Mouse (Mus musculus) ES-E14 (cell line): ENCODE results near the gene Olfml2a. TPM values are rescaled to one million over a fixed set of nuclear protein-coding genes. Genes with fewer than 3 reads are reported as not detected.

Source experiments
- DNase-seq: peaks from one replicate; pipeline ENCODE4 v3.0.0-alpha.2; 2013; ENCODE audit warnings: low read depth, low spot score
- H3K27ac ChIP-seq: 2 replicates; pipeline ENCODE4 v1.5.1; 2012; ENCODE audit warnings: low read depth, mild to moderate bottlenecking, low read length, moderate library complexity, mixed read lengths; ENCODE audit not compliant: poor library complexity, insufficient read depth, severe bottlenecking
- H3K36me3 ChIP-seq: 2 replicates; pipeline ENCODE4 v1.6.1; 2012; ENCODE audit warnings: mild to moderate bottlenecking, low read length, moderate library complexity, mixed read lengths; ENCODE audit not compliant: control insufficient read depth, poor library complexity, insufficient read depth, severe bottlenecking
- H3K4me1 ChIP-seq, 2 experiments: fragments of 150-350 bp in 1 of 2; sonication (generic) in 1 of 2; 2 replicates each; pipeline ENCODE4 v1.6.1; 2012; ENCODE audit warnings: low read length in 2 of 2, mild to moderate bottlenecking in 1 of 2, mixed read lengths in 1 of 2; ENCODE audit not compliant: control insufficient read depth in 2 of 2, insufficient read depth in 2 of 2, poor library complexity in 1 of 2
- H3K4me3 ChIP-seq, 2 experiments: fragments of 150-350 bp in 1 of 2; sonication (generic) in 1 of 2; 2 replicates each; pipeline ENCODE4 v1.5.1; 2012; ENCODE audit warnings: low read length in 2 of 2, low read depth in 1 of 2, mild to moderate bottlenecking in 1 of 2, mixed read lengths in 1 of 2; ENCODE audit not compliant: insufficient read depth in 1 of 2, poor library complexity in 1 of 2, severe bottlenecking in 1 of 2
- H3K9ac ChIP-seq: 2 replicates; pipeline ENCODE4 v1.6.1; 2012; ENCODE audit warnings: low read depth, mild to moderate bottlenecking, low read length, mixed read lengths; ENCODE audit not compliant: poor library complexity, insufficient read depth, severe bottlenecking
- H3K9me3 ChIP-seq: fragments of 150-350 bp; sonication (generic); 2 replicates; pipeline ENCODE4 v1.6.1; 2012; ENCODE audit warnings: low read depth, mild to moderate bottlenecking, low read length; ENCODE audit not compliant: control insufficient read depth, insufficient read depth
- CHD2 ChIP-seq: IDR thresholded peaks from 2 replicates; pipeline ENCODE4 v1.6.1; 2014; ENCODE audit warnings: mild to moderate bottlenecking, low read depth, low read length, inconsistent platforms
- HCFC1 ChIP-seq: IDR thresholded peaks from 2 replicates; pipeline ENCODE4 v1.6.1; 2012; ENCODE audit warnings: low read length, inconsistent platforms, borderline replicate concordance; ENCODE audit not compliant: insufficient read depth
- ZC3H11A ChIP-seq: IDR thresholded peaks from 2 replicates; pipeline ENCODE4 v1.6.1; 2012; ENCODE audit warnings: low read depth, mild to moderate bottlenecking, inconsistent platforms, low read length, borderline replicate concordance
- in situ Hi-C, 2 experiments: fragments of 600-800 bp; cut with MboI; formaldehyde crosslinking; loops; one replicate each; pipeline ENCODE4 v1.15.1; 2025; ENCODE audit warnings: low sequenced_read_pairs in 2 of 2, inconsistent platforms in 1 of 2; ENCODE audit not compliant: unreplicated experiment in 2 of 2
- total RNA-seq: library from RNA; depleted of rRNA; stranded (reverse); fragments of 300-350 nt; gene quantifications from 2 replicates; pipeline ENCODE4 v1.2.3, GENCODE M21; 2012; rRNA removed

The Olfml2a gene
- total RNA-seq, 1 experiment, result 0.27 TPM

- in situ Hi-C loops, result no loop called here
- Histone ChIP-seq H3K27ac (no peak overlapping the region), H3K36me3 (peaks cover 19% of the 10 kb centered on the region)
Measured at GRCm38 (mm10) chr2:39012768-39013279, 81.0 kb downstream of the Olfml2a start.

More at GRCm38 (mm10) chr2:39012768-39013279, 81.0 kb downstream of the Olfml2a start:
- H3K9me3 ChIP-seq, result no peaks in the 10 kb centered on the region
- H3K9ac ChIP-seq, result no peak overlapping the region
- TF ChIP-seq ZC3H11A (no peak), HCFC1 (no peak), CHD2 (no peak)
- H3K4me3 ChIP-seq, result no peak overlapping the region
- H3K4me1 ChIP-seq, result no peaks in the 10 kb centered on the region
- no peak for DNase-seq

Other genes with a start within 250 kb of the Olfml2a start
- 0.13 TPM in 1 of 2 replicates, not detected in the other for gene Nr5a1, start 217.4 kb upstream of the Olfml2a start, total RNA-seq
- 40.7 and 51.5 TPM in 2 replicates for gene Nr6a1, start 4.3 kb upstream of the Olfml2a start, total RNA-seq
- 1.7 and 2.6 TPM in 2 replicates for gene Wdr38, start 65.5 kb downstream of the Olfml2a start, total RNA-seq
- gene Arpc5l, start 73.4 kb downstream of the Olfml2a start, total RNA-seq, result 42.0 and 58.4 TPM in 2 replicates
- gene Rpl35, start 73.6 kb downstream of the Olfml2a start, total RNA-seq, result 1,385 and 1,524 TPM in 2 replicates
- 7.6 and 9.1 TPM in 2 replicates for gene Golga1, start 133.6 kb downstream of the Olfml2a start, total RNA-seq